Mouse (Mus musculus) heart, postnatal 0 days (tissue): Measurements from ENCODE around the gene Vps4a.

Source experiments
- CTCF ChIP-seq: IDR thresholded peaks from 2 replicates; pipeline ENCODE4 v1.5.1; 2016; ENCODE audit warnings: antibody characterized with exemption, control low read depth, low read depth
- EP300 ChIP-seq: IDR thresholded peaks from 2 replicates; pipeline ENCODE4 v1.6.1; 2016; ENCODE audit warnings: antibody characterized with exemption, low read depth

DNA sequence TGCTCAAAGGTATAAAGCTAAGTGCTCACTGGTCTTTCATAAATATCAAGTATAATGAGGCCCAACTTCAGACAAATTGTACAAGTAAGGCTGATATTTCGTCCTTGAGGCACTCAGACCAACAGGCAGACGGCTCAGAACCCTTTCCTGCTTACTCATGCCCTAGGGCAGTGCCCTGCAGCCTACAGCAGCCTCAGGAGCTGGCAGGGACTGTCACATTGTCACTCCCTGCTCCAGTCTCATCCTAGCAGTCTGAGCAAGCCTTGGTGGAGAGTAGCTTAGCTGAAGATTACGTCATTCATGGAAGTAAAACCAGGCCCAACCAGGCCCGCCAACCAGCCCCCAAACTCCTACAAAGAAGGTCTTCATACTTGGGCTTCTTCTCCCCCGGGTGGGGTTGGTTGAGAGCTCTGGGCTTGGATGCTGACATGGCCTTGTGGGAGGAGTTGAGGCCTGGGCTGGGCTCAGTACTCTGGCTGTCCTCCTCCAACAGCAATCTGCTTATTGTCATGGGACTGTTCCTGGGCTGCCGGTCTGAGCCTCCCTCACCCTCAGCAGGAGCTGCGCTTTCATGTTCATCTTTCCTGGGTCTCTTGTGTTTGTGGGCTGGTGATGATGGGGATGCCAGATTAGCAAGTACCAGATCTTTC lies 45.3 kb downstream of the Vps4a start:
- TF ChIP-seq CTCF, result no peak
- no peak for TF ChIP-seq EP300
